Mouse (Mus musculus): ENCODE results near the gene Stra6. TPM values are rescaled to one million over a fixed set of nuclear protein-coding genes. Genes with fewer than 3 reads are reported as not detected.

Stra6 gene
- polyA plus RNA-seq, 1 experiment from 2014 or later, result 13.9 TPM

DNA sequence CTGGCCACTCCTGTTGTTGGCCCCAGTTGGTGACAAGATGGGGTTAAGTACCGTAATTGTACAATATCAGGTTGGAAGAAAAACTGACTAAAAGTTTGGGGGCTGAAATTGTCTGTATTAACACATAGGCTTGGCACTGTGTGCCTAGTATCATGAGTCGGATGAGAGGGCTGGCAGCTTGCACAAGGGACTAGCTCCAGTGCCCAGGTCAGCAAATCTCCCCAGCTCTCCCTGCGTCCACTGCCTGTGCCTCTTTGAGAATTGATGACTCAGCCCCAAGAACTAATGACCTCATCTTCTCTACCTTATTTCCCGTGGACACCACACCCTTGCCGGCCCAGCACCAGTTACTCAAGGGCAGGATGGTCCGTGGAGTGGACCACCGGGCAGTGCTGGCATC, 13.7 kb upstream of the Stra6 start:
- 74% methylated on average over 7 of the region's 7 CpGs for WGBS
- H3K27ac ChIP-seq (replicated peaks), result no peak overlapping the region
- no peak overlapping the region for H3K4me3 ChIP-seq (replicated peaks)
- H3K4me2 ChIP-seq (replicated peaks), result no peak overlapping the region
- H3K27me3 ChIP-seq, result peaks cover 16% of the 10 kb centered on the region; the same call in 1 of the 2 replicates
- ATAC-seq (ENCODE audit: insufficient number of reproducible peaks, low FRiP score, low TSS enrichment, low read depth), result no peak
- H3K9ac ChIP-seq, result no peak overlapping the region
- H3K36me3 ChIP-seq, result no peaks in the 10 kb centered on the region
- H3K9me3 ChIP-seq (replicated peaks), result no peaks in the 10 kb centered on the region
- peaks cover 8% of the 10 kb centered on the region; the same call in 1 of the 2 replicates for H3K4me1 ChIP-seq

DNA sequence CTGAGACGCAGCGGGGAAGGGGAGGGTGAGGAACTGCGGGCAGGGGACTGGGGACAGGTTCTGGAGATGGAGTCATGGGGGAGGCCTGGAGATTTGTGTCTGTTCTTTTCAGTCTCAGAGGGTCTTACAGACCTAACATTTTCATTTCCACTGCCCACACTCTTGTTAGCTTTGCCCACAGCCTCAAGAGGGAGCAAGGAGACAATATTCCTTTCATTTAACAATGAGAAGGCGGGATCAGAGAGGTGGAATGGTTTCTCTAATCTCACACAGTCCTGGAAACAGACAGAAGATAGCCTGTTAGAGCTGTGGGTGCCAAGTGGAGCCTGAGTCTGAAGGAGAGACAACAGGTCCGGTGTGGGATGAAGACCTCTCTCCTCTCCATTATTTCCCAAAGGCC, 11.7 kb upstream of the Stra6 start:
- H3K4me3 ChIP-seq (replicated peaks), result no peak overlapping the region
- peaks cover 16% of the 10 kb centered on the region; the same call in 1 of the 2 replicates for H3K27me3 ChIP-seq
- no peak overlapping the region for H3K9ac ChIP-seq
- peaks cover 8% of the 10 kb centered on the region; the same call in 1 of the 2 replicates for H3K4me1 ChIP-seq
- H3K36me3 ChIP-seq, result no peaks in the 10 kb centered on the region
- H3K9me3 ChIP-seq (replicated peaks), result no peaks in the 10 kb centered on the region
- no peak overlapping the region for H3K4me2 ChIP-seq (replicated peaks)
- ATAC-seq (ENCODE audit: insufficient number of reproducible peaks, low FRiP score, low TSS enrichment, low read depth), result no peak
- 27% methylated on average over 5 of the region's 5 CpGs for WGBS
- no peak overlapping the region for H3K27ac ChIP-seq (replicated peaks)

DNA sequence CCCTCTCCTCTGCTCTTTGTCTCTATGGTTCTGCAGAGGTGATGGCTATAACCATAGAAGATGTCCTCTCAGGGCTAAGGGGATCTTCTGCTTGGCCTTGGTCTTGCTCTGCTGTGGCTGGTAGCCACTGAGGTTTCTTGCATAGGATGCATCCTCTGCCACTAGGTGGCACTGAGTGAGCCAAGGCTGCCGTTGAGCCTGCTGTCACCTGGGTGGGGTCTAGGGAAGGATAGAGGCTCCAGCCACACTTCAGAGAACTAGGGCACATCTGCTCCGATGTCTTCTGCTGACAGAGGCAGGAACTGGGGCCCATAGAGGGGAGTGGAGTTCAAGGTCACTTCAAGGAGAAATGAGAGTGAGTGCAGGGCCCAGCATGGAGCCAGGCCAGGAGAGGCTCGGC, 10.5 kb upstream of the Stra6 start:
- Histone ChIP-seq H3K36me3 (no peaks in the 10 kb centered on the region), H3K9ac (no peak overlapping the region), H3K27me3 (peaks cover 16% of the 10 kb centered on the region; the same call in 1 of the 2 replicates), H3K27ac (replicated peaks) (no peak overlapping the region), H3K9me3 (replicated peaks) (no peaks in the 10 kb centered on the region), H3K4me1 (peaks cover 8% of the 10 kb centered on the region; the same call in 1 of the 2 replicates), H3K4me3 (replicated peaks) (no peak overlapping the region), H3K4me2 (replicated peaks) (no peak overlapping the region)
- 21% methylated on average over 3 of the region's 3 CpGs for WGBS
- no peak for ATAC-seq (ENCODE audit: insufficient number of reproducible peaks, low FRiP score, low TSS enrichment, low read depth)

DNA sequence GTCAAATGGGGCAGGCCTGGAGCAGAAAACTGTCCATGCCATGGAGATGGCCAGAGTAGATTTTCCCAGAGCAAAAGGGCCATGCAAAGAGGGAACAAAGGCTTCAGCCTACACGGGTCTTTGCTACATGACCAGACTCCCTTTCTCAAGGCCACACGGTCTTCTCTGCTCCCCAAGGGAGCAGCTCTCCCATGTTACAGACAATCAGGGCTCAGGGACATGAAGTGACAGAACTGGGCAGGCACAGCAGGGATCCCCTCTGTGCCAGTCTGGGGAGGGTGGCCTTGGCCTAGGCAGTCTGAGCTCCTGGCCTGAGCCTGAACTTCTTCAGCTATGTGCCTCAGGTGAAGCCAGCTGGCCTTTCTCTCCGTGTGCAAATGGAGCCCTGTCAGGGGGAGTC, 10.0 kb upstream of the Stra6 start:
- Histone ChIP-seq H3K4me2 (replicated peaks) (no peak overlapping the region), H3K36me3 (no peaks in the 10 kb centered on the region), H3K27ac (replicated peaks) (no peak overlapping the region), H3K9me3 (replicated peaks) (no peaks in the 10 kb centered on the region), H3K4me1 (peaks cover 8% of the 10 kb centered on the region; the same call in 1 of the 2 replicates), H3K27me3 (peaks cover 11% of the 10 kb centered on the region; the same call in 1 of the 2 replicates), H3K9ac (no peak overlapping the region), H3K4me3 (replicated peaks) (no peak overlapping the region)
- 53% methylated on average over 3 of the region's 3 CpGs for WGBS
- ATAC-seq (ENCODE audit: insufficient number of reproducible peaks, low FRiP score, low TSS enrichment, low read depth), result no peak

DNA sequence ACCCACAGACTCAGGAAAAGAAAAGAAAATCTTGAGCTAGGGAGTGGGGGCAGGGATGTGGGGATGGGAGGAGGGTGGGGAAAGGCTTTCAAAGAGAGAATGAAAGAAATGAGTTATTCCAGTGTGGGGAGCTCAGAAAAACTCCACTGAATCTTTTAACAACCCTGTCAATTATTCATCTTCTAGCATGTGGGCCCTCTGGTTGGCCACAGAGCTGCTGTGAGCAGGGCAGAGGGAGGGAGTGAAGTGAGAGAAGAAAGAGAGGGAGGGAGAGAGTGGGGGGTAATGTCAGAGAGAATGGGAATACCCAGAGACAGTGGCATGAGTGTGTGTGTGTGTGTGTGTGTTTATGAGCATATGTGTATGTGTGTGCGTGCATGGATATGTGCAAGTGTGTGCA, 9.6 kb upstream of the Stra6 start:
- Histone ChIP-seq H3K36me3 (no peaks in the 10 kb centered on the region), H3K9ac (no peak overlapping the region), H3K4me3 (replicated peaks) (no peak overlapping the region), H3K4me2 (replicated peaks) (no peak overlapping the region), H3K27ac (replicated peaks) (no peak overlapping the region), H3K4me1 (peaks cover 8% of the 10 kb centered on the region; the same call in 1 of the 2 replicates), H3K9me3 (replicated peaks) (no peaks in the 10 kb centered on the region), H3K27me3 (peaks cover 11% of the 10 kb centered on the region; the same call in 1 of the 2 replicates)
- no peak for ATAC-seq (ENCODE audit: insufficient number of reproducible peaks, low FRiP score, low TSS enrichment, low read depth)
- WGBS, result 85% methylated on average over 1 of the region's 1 CpGs

DNA sequence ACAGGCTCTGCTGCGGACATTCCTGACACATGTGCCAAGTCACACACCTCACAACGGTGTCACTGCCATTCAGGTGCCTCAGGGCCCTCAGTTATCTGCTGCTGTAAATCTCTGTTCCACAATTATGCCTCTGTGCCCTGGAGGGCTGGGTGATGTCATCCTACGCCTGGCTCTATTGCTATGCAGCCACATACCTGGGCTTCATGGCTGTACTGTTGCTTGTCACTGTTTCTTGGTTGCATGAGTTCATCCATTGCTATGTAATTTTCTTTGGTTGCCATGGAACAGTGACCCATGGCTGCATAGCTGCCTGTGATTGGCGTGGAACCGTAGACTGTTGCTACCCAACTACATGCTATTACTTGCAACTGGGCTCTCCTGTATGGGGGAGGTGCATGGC, 7.9 kb upstream of the Stra6 start:
- 62% methylated on average over 5 of the region's 5 CpGs for WGBS
- H3K27me3 ChIP-seq, result peaks cover 5% of the 10 kb centered on the region; the same call in 1 of the 2 replicates
- H3K4me3 ChIP-seq (replicated peaks), result no peak overlapping the region
- H3K9me3 ChIP-seq (replicated peaks), result no peaks in the 10 kb centered on the region
- peaks cover 10% of the 10 kb centered on the region; the same call in 1 of the 2 replicates for H3K4me1 ChIP-seq
- no peak overlapping the region for H3K9ac ChIP-seq
- H3K27ac ChIP-seq (replicated peaks), result no peak overlapping the region
- no peak for ATAC-seq (ENCODE audit: insufficient number of reproducible peaks, low FRiP score, low TSS enrichment, low read depth)
- H3K36me3 ChIP-seq, result no peaks in the 10 kb centered on the region
- H3K4me2 ChIP-seq (replicated peaks), result no peak overlapping the region

DNA sequence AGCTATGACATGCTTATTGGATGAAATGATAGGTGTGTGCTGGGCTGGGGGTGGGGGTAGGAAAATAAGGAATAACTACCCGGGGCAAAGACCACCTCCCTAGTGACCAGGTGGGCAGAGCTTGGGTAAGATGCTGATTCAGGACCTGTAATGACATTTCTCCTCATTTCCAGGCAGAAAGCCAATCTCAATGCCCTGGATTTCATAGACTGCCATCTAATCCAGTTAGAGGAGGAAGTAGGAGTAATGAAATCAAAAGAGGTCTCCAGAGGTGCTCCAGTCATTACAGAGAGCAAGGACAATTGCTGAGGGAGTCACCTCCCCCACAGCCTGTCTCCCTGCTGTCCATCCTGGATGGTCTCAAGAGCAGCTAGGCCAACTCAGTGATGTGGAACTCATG, 3.7 kb upstream of the Stra6 start:
- Histone ChIP-seq H3K4me3 (replicated peaks) (no peak overlapping the region), H3K9ac (no peak overlapping the region), H3K4me2 (replicated peaks) (no peak overlapping the region), H3K27ac (replicated peaks) (no peak overlapping the region), H3K36me3 (no peaks in the 10 kb centered on the region), H3K4me1 (peaks cover 9% of the 10 kb centered on the region; the same call in 1 of the 2 replicates), H3K27me3 (peaks cover 11% of the 10 kb centered on the region), H3K9me3 (replicated peaks) (no peaks in the 10 kb centered on the region)
- no peak for ATAC-seq (ENCODE audit: insufficient number of reproducible peaks, low FRiP score, low TSS enrichment, low read depth)
- 41% methylated on average over 1 of the region's 1 CpGs for WGBS

DNA sequence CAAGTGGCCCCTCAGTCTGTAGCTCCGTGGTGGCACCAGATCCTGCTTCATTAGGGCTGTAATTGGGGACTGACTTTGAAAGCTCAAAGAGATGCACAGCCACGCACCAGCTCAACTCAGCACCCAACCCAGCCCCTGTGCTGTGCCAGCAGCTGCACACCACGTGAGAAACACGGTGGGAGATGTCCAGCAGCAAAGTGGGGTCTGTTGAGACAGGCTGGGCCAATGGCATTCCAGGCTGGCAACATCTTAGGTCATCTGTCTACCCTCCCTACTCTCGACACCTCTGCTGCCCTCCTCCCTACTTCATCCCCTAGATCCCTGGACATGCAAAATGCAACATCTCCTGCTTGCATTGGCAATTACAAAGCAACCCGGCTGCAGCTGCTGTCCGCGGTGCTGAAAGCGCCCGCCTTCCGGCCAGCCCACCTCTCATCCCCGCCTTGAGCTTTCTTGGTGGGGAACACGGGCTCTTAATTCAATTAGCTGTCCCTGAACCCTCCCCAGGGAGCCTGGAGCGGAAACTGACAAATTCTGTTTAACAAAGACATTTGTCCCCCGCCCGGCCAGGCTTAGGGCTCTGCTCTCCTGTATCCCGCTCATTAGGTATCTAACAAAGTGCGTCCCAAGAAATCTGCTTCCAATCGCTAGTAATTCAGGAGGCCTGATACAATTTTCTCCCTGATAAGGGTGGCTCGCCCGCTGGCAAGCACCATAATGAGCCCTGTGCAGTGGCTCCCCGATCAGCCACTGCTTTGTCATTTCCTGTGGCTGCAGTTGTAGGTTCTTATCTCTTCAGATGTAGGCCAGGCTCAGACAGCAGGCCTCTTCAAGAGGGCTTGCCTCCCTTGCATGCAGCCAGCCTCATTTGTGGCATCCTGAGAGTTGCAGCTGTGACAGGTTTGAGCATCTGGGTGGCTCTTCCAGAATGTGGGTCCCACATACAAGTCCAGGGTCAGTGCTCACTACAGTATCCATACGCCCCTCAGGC, 2.6 kb upstream of the Stra6 start:
- Histone ChIP-seq H3K36me3 (no peaks in the 10 kb centered on the region), H3K27ac (replicated peaks) (no peak overlapping the region), H3K4me3 (replicated peaks) (no peak overlapping the region), H3K9me3 (replicated peaks) (no peaks in the 10 kb centered on the region), H3K27me3 (peaks cover 11% of the 10 kb centered on the region), H3K4me2 (replicated peaks) (no peak overlapping the region), H3K4me1 (peaks cover 9% of the 10 kb centered on the region; the same call in 1 of the 2 replicates), H3K9ac (no peak overlapping the region)
- WGBS, result 7% methylated on average over 23 of the region's 23 CpGs
- ATAC-seq (ENCODE audit: insufficient number of reproducible peaks, low FRiP score, low TSS enrichment, low read depth), result no peak

DNA sequence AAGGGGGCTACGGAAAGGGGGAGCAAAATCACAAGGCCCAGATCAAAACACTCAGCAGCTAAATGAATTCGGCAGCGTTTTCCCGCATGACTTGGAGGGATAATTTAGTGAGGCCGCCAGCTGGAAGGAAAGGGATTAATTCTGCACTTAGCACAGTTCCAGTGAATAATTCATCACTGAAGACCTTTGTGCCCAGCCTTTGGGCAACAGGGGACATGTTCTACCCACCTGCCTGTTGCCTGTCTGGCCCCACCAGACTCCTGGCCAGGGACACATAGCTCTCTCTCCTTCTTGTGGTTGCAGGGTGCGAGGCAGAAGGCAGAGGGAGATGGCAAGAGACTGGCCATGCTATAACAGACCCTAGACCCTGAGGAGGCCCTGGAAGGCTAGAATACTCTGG, 1.9 kb downstream of the Stra6 start:
- WGBS, result 24% methylated on average over 6 of the region's 6 CpGs
- Histone ChIP-seq H3K36me3 (no peaks in the 10 kb centered on the region), H3K9me3 (replicated peaks) (no peaks in the 10 kb centered on the region), H3K27me3 (peaks cover 11% of the 10 kb centered on the region), H3K4me3 (replicated peaks) (no peak overlapping the region), H3K4me2 (replicated peaks) (no peak overlapping the region), H3K9ac (no peak overlapping the region), H3K27ac (replicated peaks) (no peak overlapping the region), H3K4me1 (peaks cover 15% of the 10 kb centered on the region)
- no peak for ATAC-seq (ENCODE audit: insufficient number of reproducible peaks, low FRiP score, low TSS enrichment, low read depth)

DNA sequence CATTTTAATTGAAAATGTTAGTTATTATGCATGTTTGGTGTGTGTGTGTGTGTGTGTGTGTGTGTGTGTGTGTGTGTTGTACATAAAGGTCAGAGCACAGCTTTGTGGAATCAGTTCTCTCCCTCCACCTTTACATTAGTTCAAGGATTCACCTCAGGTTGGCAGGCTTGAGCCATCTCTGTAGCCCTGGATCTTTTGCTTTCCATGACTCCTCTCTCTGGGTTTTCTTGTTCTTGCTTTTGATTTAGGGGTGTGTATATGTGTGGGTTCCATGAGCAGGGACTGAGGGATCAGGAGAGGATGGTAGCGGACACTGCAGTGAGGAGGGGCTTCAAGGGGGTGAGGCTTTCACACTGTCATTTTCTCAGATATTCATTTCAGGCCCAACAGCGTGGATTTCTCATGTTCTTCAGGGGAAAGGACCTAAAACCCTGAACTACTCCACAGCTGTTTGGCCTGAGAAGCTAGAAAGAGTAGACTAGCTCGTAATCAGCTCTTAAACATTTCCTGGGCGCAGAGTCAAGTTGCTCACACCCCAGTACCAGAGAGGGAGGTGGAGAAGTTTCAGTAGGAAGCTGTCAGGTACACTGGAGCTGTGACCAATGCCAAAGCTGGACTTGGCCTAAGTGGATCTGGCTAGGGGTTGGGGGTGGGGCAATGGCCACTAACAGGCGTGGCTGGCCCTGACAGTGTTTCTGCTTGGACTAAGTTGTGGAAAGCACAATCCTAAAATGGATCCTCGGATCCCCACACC, 2.6 kb downstream of the Stra6 start:
- H3K4me1 ChIP-seq, result peaks cover 9% of the 10 kb centered on the region
- H3K4me3 ChIP-seq (replicated peaks), result no peak overlapping the region
- peaks cover 9% of the 10 kb centered on the region for H3K27me3 ChIP-seq
- ATAC-seq (ENCODE audit: insufficient number of reproducible peaks, low FRiP score, low TSS enrichment, low read depth), result no peak
- no peak overlapping the region for H3K4me2 ChIP-seq (replicated peaks)
- no peak overlapping the region for H3K9ac ChIP-seq
- WGBS, result 66% methylated on average over 6 of the region's 6 CpGs
- no peak overlapping the region for H3K27ac ChIP-seq (replicated peaks)
- no peaks in the 10 kb centered on the region for H3K9me3 ChIP-seq (replicated peaks)
- no peaks in the 10 kb centered on the region for H3K36me3 ChIP-seq

DNA sequence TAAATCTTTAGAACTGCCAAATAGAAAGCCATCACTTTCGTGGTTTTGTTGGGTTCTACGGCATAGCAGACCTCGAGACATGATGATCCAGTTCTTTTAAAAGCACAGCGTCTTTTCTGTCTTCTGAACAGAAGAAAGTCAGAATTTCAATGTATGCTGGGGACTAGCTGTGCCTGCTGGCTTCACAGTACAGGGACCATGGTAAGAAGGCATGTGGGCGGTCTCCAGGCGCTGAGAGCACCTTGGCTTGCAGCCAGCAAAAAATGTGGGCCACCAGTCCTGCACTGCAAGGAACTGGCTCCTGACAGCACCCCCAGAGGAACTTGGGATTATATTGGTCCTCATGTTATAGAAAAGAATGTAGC, 3.1 kb downstream of the Stra6 start:
- ATAC-seq (ENCODE audit: insufficient number of reproducible peaks, low FRiP score, low TSS enrichment, low read depth), result no peak
- Histone ChIP-seq H3K4me3 (replicated peaks) (no peak overlapping the region), H3K27me3 (peaks cover 4% of the 10 kb centered on the region), H3K9me3 (replicated peaks) (no peaks in the 10 kb centered on the region), H3K4me1 (peaks cover 7% of the 10 kb centered on the region; the same call in 1 of the 2 replicates), H3K9ac (no peak overlapping the region), H3K27ac (replicated peaks) (no peak overlapping the region), H3K4me2 (replicated peaks) (no peak overlapping the region), H3K36me3 (no peaks in the 10 kb centered on the region)
- WGBS, result 47% methylated on average over 6 of the region's 6 CpGs

Measured in embryonic facial prominence, embryonic 15.5 days (tissue).